Mouse (Mus musculus) testis, adult 2 months (tissue): ENCODE data around the gene Sdr9c7.

Source experiments
- CTCF ChIP-seq: fragments of 200-500 bp; IDR thresholded peaks from 2 replicates; pipeline ENCODE4 v1.5.1; 2012; ENCODE audit warnings: low read depth, mild to moderate bottlenecking, inconsistent platforms, low read length, moderate library complexity; ENCODE audit not compliant: control insufficient read depth, insufficient read depth, insufficient replicate concordance
- POLR2A ChIP-seq: fragments of 200-500 bp; IDR thresholded peaks from 2 replicates; pipeline ENCODE4 v1.6.1; 2012; ENCODE audit warnings: low read depth, mild to moderate bottlenecking, inconsistent platforms, low read length, moderate library complexity; ENCODE audit not compliant: control insufficient read depth

DNA sequence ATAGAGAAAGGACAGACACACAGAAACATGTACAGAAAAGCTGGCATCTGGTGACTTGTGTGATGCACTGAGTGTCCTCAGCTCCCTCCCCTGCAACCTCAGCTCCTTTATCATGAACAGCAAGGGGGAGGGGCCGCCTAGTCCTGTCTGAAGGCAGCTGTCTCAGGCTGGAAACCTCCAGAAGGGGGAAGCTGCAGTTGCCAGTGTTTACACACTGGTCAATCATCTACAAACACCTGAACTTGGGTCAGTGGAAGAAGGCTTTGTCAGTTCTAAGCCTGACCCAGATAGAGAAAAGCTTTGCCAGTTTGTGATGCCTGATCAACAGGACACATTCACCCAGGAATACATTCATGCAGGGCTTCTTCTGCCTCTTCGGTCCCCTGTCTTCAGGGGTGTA lies 20.6 kb upstream of the Sdr9c7 start:
- TF ChIP-seq POLR2A (no peak), CTCF (no peak)
